Mouse (Mus musculus) gastrocnemius, adult 18-20 months (tissue): ENCODE data around the gene Zfp729a. TPM values are rescaled to one million over a fixed set of nuclear protein-coding genes. Genes with fewer than 3 reads are reported as not detected.
"Not testable (repeated sequence)": the region's sequence is repeated elsewhere in the genome, so short reads cannot be mapped to it uniquely, and the experiment has no call there.

ENCODE experiments used
- DNase-seq: peaks from one replicate; pipeline ENCODE4 v3.0.0; 2021; ENCODE audit warnings: low spot score
- long read RNA-seq, 2 experiments: library from polyadenylated mRNA; stranded (forward); transcript quantifications; one replicate each; pipeline ENCODE4 v2.0.0; 2021
- total RNA-seq, 2 experiments: library from RNA; stranded (reverse); gene quantifications; 2 replicates each; pipeline ENCODE4 v1.2.3; 2021

The Zfp729a gene
- 1 to 10 TPM; 2.8 to 3.5 TPM for total RNA-seq
- long read RNA-seq, experiment 1, result 0 reads
- long read RNA-seq, experiment 2, partial matches to known transcripts, result 0 of 1 reads
- long read RNA-seq, experiment 2, other reads (novel, unspliced or antisense), result 1 of 1 reads

GRCm38 (mm10) chr13:67637294-67638007, at the start of gene Zfp729a, which contains the start of gene Gm49345:
Gene Zfp729a, minus strand, starts transcription at chr13:67637791.
Gene Gm49345, minus strand, starts transcription at chr13:67637769.
- DNase-seq, result peak; percentile 89

- no peak for DNase-seq
Observed at GRCm38 (mm10) chr13:67686971-67687370, 49.4 kb upstream of the Zfp729a start, which contains the start of gene Zfp738. Gene Zfp738, minus strand, starts transcription at chr13:67687071.

GRCm38 (mm10) chr13:67683841-67684240, 46.2 kb upstream of the Zfp729a start:
- DNase-seq, result not testable (repeated sequence)

- DNase-seq, result peak; percentile 90
Observed at GRCm38 (mm10) chr13:67682959-67683735, 45.6 kb upstream of the Zfp729a start.

- no peak for DNase-seq
Observed at GRCm38 (mm10) chr13:67674902-67675301, 37.3 kb upstream of the Zfp729a start.

GRCm38 (mm10) chr13:67652496-67652895, 14.9 kb upstream of the Zfp729a start:
- no peak for DNase-seq

GRCm38 (mm10) chr13:67610108-67610507, 27.5 kb downstream of the Zfp729a start:
- DNase-seq, result peak; percentile 1

- peak; percentile 91 for DNase-seq
Observed at GRCm38 (mm10) chr13:67609066-67609876, 28.3 kb downstream of the Zfp729a start, which contains the start of gene Zfp729b. Gene Zfp729b, minus strand, starts transcription at chr13:67609707.

GRCm38 (mm10) chr13:67572591-67573189, 64.9 kb downstream of the Zfp729a start:
- no peak for DNase-seq

Other genes starting within 250 kb of the Zfp729a start
- gene Zfp429, start 238.0 kb downstream of the Zfp729a start, total RNA-seq, result 1 to 10 TPM; 1.6 to 2.0 TPM
- gene Zfp459, start 216.4 kb downstream of the Zfp729a start, total RNA-seq, result under 1 TPM; 0.27 to 0.81 TPM
- 1 to 10 TPM; 6.6 to 8.0 TPM for gene Zfp874a, start 186.2 kb downstream of the Zfp729a start, total RNA-seq
- gene Zfp874b, start 153.5 kb downstream of the Zfp729a start, total RNA-seq, result 10 to 100 TPM; 14.2 to 19.2 TPM
- gene Zfp58, start 137.2 kb downstream of the Zfp729a start, total RNA-seq, result 1 to 10 TPM; 3.4 to 4.2 TPM
- gene Gm26965, start 111.6 kb downstream of the Zfp729a start, total RNA-seq, result not detected
- 1 to 10 TPM; 3.0 to 3.8 TPM for gene Zfp87, start 111.6 kb downstream of the Zfp729a start, total RNA-seq
- gene Zfp748, start 84.0 kb downstream of the Zfp729a start, total RNA-seq, result 1 to 10 TPM; 1.6 to 1.9 TPM
- gene Zfp729b, start 28.1 kb downstream of the Zfp729a start, total RNA-seq, result 1 to 10 TPM; 2.7 to 2.9 TPM
- under 1 TPM; 0.17 to 0.80 TPM for gene Gm49345, start within 50 bp of the Zfp729a start, total RNA-seq
- gene Zfp738, start 49.3 kb upstream of the Zfp729a start, total RNA-seq, result 1 to 10 TPM; 2.5 to 2.9 TPM
- gene Zfp65, start 91.4 kb upstream of the Zfp729a start, total RNA-seq, result 1 to 10 TPM; 4.7 to 4.9 TPM
- gene Zfp85, start 117.4 kb upstream of the Zfp729a start, total RNA-seq, result 1 to 10 TPM; 1.5 to 1.6 TPM
- 1 to 10 TPM; 3.0 to 4.2 TPM for gene Zfp493, start 141.9 kb upstream of the Zfp729a start, total RNA-seq
- 1 to 10 TPM; 1.2 to 1.8 TPM for gene Zfp273, start 175.9 kb upstream of the Zfp729a start, total RNA-seq
- under 1 TPM; 0.62 to 0.93 TPM for gene Gm10037, start 193.3 kb upstream of the Zfp729a start, total RNA-seq
- not detected for gene BC048507, start 225.5 kb upstream of the Zfp729a start, total RNA-seq